Mouse (Mus musculus) midbrain, embryonic 16.5 days (tissue): Measurements from ENCODE around the gene Lrp8. TPM values are rescaled to one million over a fixed set of nuclear protein-coding genes. Genes with fewer than 3 reads are reported as not detected.
A peak's percentile ranks its signal among the peaks of the same experiment; 100 is the strongest.

Experiments
- ATAC-seq: fragments of 200-750 bp; cut with Nextera tagmentation; 2 replicates; pipeline ENCODE4 v1.8.0; 2017; ENCODE audit warnings: moderate TSS enrichment
- H3K27ac ChIP-seq: fragments of 300-500 bp; sonication (generic); 2 replicates; pipeline ENCODE4 v1.5.1; 2014; ENCODE audit warnings: mild to moderate bottlenecking, low read length, mixed read lengths
- H3K27me3 ChIP-seq: fragments of 300-500 bp; sonication (generic); 2 replicates; pipeline ENCODE4 v1.6.1; 2014; ENCODE audit warnings: low read depth, low read length, mixed read lengths; ENCODE audit not compliant: control insufficient read depth, insufficient read depth
- H3K36me3 ChIP-seq: fragments of 300-500 bp; sonication (generic); 2 replicates; pipeline ENCODE4 v1.6.1; 2014; ENCODE audit warnings: mild to moderate bottlenecking, low read length, moderate library complexity, mixed read lengths; ENCODE audit not compliant: control insufficient read depth, insufficient read depth
- H3K4me1 ChIP-seq: fragments of 300-500 bp; sonication (generic); 2 replicates; pipeline ENCODE4 v1.6.1; 2014; ENCODE audit warnings: mild to moderate bottlenecking, low read length, mixed read lengths; ENCODE audit not compliant: control insufficient read depth, insufficient read depth
- H3K4me2 ChIP-seq: fragments of 300-500 bp; sonication (generic); 2 replicates; pipeline ENCODE4 v1.6.1; 2014; ENCODE audit warnings: mild to moderate bottlenecking, low read length, mixed read lengths
- H3K4me3 ChIP-seq: fragments of 300-500 bp; sonication (generic); 2 replicates; pipeline ENCODE4 v1.5.1; 2014; ENCODE audit warnings: low read depth, mild to moderate bottlenecking, low read length, moderate library complexity, mixed read lengths
- H3K9ac ChIP-seq: fragments of 300-500 bp; sonication (generic); 2 replicates; pipeline ENCODE4 v1.6.1; 2014; ENCODE audit warnings: low read depth, low read length, mixed read lengths
- H3K9me3 ChIP-seq: fragments of 300-500 bp; sonication (generic); replicated peaks from 2 replicates; pipeline ENCODE4 v1.6.1; 2014; ENCODE audit warnings: mild to moderate bottlenecking, low read length, mixed read lengths; ENCODE audit not compliant: control insufficient read depth, poor library complexity, severe bottlenecking
- WGBS: fragments of 180-500 bp; shearing (Covaris S2); extraction: QIAGEN DNeasy Blood & Tissue Kit; methylation state at CpG from one replicate; pipeline ENCODE4 v1.1.7; 2014; 5-methylcytosine and 5-hydroxymethylcytosine counted together
- polyA plus RNA-seq: library from polyadenylated mRNA; unstranded; fragments of >200 nt; fragmentation: Nextera tagmentation; extraction: Ambion mirVana; gene quantifications from 2 replicates; pipeline ENCODE4 v1.2.1, GENCODE M21; 2015

The Lrp8 gene
- polyA plus RNA-seq, 1 experiment from 2014 or later, result 44.4 TPM

GRCm38 (mm10) chr4:107910020-107910419, 108.0 kb downstream of the Lrp8 start:
- no peaks in the 10 kb centered on the region for H3K27me3 ChIP-seq
- H3K4me2 ChIP-seq, result no peak overlapping the region
- H3K9me3 ChIP-seq, result no peaks in the 10 kb centered on the region
- H3K4me1 ChIP-seq, result no peaks in the 10 kb centered on the region
- H3K4me3 ChIP-seq, result no peak overlapping the region
- H3K27ac ChIP-seq, result no peak overlapping the region
- ATAC-seq, result no peak
- no peaks in the 10 kb centered on the region for H3K36me3 ChIP-seq
- WGBS, result 92% methylated on average over 4 of the region's 4 CpGs
- H3K9ac ChIP-seq, result no peak overlapping the region

GRCm38 (mm10) chr4:107920336-107920735, 118.3 kb downstream of the Lrp8 start:
- H3K4me1 ChIP-seq, result peaks cover 12% of the 10 kb centered on the region
- H3K9ac ChIP-seq, result no peak overlapping the region
- ATAC-seq, result no peak
- H3K4me2 ChIP-seq, result no peak overlapping the region
- no peaks in the 10 kb centered on the region for H3K27me3 ChIP-seq
- no peak overlapping the region for H3K27ac ChIP-seq
- H3K4me3 ChIP-seq, result no peak overlapping the region
- H3K36me3 ChIP-seq, result no peaks in the 10 kb centered on the region
- WGBS, result 94% methylated on average over 2 of the region's 2 CpGs
- H3K9me3 ChIP-seq, result no peaks in the 10 kb centered on the region

DNA sequence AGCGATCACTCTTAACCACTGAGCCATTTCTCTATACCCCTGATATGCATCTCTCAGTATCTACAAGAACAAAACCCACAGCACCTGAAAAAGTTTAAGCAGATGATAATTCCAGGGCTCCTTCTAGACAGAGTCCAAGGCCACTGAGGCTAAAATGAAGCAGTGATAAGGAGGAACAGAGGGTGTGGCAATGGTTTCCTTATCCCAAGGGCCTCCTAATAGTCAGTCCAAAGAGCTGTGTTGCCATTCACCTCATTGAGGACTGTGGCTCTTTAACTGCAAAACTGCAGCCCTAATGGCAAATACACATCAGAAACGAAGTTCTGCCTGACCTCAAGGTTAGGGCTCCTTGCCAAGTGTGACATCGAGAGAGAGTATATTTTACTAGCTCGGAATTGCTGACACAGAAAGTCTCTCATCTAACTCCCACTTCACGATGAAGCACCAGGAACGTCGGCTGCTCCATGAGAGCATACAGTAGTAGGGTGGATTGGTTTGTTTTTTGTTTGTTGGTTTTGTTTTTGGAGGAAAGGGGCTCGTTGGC, 119.2 kb downstream of the Lrp8 start:
- no peak for ATAC-seq
- Histone ChIP-seq H3K27ac (no peak overlapping the region), H3K9me3 (no peaks in the 10 kb centered on the region), H3K9ac (no peak overlapping the region), H3K27me3 (no peaks in the 10 kb centered on the region), H3K4me3 (no peak overlapping the region), H3K36me3 (no peaks in the 10 kb centered on the region), H3K4me1 (peaks cover 12% of the 10 kb centered on the region), H3K4me2 (no peak overlapping the region)
- WGBS, result 86% methylated on average over 8 of the region's 8 CpGs

DNA sequence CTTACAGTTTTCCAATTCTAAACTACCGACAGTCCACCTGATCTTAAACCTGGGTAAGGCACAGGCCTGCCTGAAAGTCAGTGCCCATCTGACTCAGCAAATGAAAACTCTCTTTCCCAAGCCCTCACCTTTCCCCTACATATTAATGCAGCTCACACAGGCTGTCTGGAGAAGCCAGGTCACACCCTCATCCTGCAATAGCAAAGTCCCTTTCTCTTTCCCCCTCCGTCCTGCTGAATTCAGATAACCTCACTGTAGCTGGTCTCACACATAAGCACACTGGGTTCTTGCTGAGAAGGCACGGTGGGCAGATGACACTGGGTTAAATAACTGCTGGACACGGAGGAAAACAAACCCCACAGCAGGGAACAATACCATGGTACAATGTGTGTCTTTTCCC, 119.9 kb downstream of the Lrp8 start:
- peaks cover 12% of the 10 kb centered on the region for H3K4me1 ChIP-seq
- H3K27ac ChIP-seq, result no peak overlapping the region
- ATAC-seq, result no peak
- no peak overlapping the region for H3K9ac ChIP-seq
- no peak overlapping the region for H3K4me3 ChIP-seq
- WGBS, result 54% methylated on average over 4 of the region's 4 CpGs
- H3K9me3 ChIP-seq, result no peaks in the 10 kb centered on the region
- no peak overlapping the region for H3K4me2 ChIP-seq
- H3K36me3 ChIP-seq, result no peaks in the 10 kb centered on the region
- H3K27me3 ChIP-seq, result no peaks in the 10 kb centered on the region

DNA sequence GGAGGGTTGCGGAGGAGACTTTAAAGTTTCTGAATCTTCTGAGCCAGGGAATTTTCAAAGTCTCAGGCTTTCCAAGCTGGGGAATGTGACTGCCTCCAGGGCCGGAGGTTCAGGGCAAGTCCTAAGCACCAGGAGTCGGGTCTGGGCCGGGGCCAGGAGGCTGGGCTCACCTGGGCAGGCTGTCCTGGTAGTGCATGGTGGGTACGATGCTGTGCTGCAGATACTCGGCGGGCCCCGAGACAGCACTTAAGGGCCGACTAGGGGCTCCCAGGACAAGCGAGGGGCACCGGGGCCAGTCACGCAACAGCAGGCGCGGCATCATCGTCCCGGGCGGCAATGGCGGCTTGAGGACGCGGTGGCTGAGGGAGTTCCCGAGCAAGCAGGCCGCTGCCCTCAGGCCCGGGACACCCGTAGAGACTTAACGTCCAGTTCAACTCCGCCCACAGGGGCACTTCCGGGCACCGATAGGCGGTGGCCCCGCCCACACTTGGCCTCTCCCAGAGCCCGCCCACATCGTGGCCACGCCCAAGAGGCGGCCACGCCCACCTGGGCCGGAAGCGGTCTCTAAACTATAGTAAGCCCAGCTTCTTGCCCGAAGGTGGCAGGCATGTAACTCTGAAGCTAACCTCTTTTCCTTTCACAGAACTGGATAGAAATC, 121.2 kb downstream of the Lrp8 start, which contains the start of gene Cpt2:
TSS of gene Cpt2 (minus strand) at position 466 of the 658 bp plus-strand sequence.
- WGBS, result 2% methylated on average over 38 of the region's 38 CpGs
- Histone ChIP-seq H3K27me3 (no peaks in the 10 kb centered on the region), H3K4me2 (peak within 1 kb of the TSS; percentile 90), H3K9ac (peak within 1 kb of the TSS; percentile 87), H3K36me3 (no peaks in the 10 kb centered on the region), H3K4me3 (peak within 1 kb of the TSS; percentile 63), H3K9me3 (no peaks in the 10 kb centered on the region), H3K27ac (peak within 1 kb of the TSS; percentile 55; the same call in 1 of the 2 replicates), H3K4me1 (peaks cover 12% of the 10 kb centered on the region)
- ATAC-seq, result peak; percentile 95

DNA sequence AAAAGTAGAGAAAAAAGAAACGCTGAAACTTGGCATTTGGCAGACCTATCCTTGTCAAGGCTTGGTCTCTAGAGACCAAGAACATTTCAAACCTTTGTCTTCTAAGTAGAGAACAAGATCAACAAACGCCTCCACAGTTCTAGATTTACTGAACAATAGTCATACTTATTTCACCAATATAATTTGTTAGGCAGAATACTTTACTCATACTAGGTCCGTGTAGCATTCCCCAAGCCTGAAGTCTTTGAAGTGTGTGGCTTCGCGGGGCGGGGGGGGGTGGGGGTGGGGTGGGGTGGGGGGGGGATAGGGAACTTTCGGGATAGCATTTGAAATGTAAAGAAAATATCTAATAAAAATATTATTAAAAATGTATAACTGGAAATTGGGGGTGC, 121.7 kb downstream of the Lrp8 start:
- Histone ChIP-seq H3K9me3 (no peaks in the 10 kb centered on the region), H3K36me3 (no peaks in the 10 kb centered on the region), H3K9ac (no peak overlapping the region; the same call in 1 of the 2 replicates), H3K4me1 (peaks cover 12% of the 10 kb centered on the region), H3K4me2 (peak overlapping the region; percentile 90), H3K27me3 (no peaks in the 10 kb centered on the region), H3K4me3 (peak overlapping the region; percentile 63), H3K27ac (no peak overlapping the region)
- peak; percentile 47; the same call in 1 of the 2 replicates for ATAC-seq
- 49% methylated on average over 7 of the region's 7 CpGs for WGBS

Other genes starting within 250 kb of the Lrp8 start
- 45.9 and 68.2 TPM in 2 replicates for gene Dmrtb1, start 118.0 kb upstream of the Lrp8 start, polyA plus RNA-seq
- gene Magoh, start 77.5 kb downstream of the Lrp8 start, polyA plus RNA-seq, result 103 and 108 TPM in 2 replicates
- gene 0610037L13Rik, start 87.6 kb downstream of the Lrp8 start, polyA plus RNA-seq, result 86.7 and 88.1 TPM in 2 replicates
- gene Cpt2, start 121.3 kb downstream of the Lrp8 start, polyA plus RNA-seq, result 11.6 and 14.3 TPM in 2 replicates
- 0.15 TPM in 1 of 2 replicates, not detected in the other for gene Slc1a7, start 166.1 kb downstream of the Lrp8 start, polyA plus RNA-seq